Mouse (Mus musculus): ENCODE results near the gene Usp47.

Usp47 gene

DNA sequence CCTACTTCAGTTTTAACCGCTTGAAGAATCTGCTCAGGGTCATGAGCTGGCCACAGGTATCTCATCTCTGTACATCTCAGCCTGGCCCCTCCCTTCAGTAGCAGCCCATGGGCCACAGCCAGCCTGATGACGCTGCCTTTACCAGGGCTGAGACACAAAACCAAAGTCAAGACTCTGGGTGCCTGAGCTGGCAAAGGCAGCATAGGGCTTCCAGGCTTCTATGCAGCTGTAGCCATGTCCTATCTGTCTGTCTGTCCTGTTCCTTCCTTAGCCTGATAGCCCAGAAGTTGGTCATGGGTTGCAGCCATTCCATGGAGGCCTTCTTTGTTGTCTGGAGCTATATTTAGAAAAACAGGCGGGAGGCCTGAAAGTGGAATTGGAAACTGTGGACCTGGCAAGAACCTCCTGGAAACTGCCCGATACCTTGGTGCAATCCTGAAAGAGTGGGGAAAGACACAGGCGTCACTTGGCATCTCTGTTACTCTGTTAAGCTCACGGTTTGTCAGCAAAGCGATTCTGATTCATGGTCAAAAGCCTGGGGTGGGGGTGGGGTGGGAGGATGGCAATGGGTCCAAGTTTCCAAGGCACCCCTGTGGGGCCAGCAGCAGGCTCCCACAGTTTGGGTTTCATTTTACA lies 102.4 kb downstream of the Usp47 start:
- DNase-seq, result no peak

DNA sequence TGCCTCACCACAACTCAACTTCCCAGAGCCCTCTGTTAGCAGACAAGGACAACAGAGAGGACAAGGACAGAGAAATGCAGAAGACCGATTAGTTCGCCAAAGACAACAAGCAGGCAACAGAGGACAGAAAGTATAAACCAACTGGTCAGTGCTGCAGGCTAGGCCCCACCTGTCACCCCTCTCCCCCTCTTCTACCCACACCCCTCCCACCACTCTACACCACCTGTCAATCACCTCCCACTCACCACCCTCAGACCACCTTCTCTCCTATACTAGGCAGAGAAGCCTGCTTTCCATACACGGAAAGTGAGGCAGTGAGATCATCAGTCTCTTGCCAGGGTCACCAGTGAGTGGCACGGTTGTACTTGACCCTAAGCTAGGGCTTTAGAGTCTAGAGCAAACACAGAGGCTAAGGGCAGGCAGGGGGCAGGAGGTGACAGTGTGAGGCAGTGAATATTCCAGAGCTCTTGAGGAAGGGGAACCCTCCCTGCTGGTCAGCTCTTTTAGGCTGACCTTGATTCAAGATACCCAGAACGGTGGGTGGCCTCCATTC lies 103.9 kb downstream of the Usp47 start:
- no peak for DNase-seq

DNA sequence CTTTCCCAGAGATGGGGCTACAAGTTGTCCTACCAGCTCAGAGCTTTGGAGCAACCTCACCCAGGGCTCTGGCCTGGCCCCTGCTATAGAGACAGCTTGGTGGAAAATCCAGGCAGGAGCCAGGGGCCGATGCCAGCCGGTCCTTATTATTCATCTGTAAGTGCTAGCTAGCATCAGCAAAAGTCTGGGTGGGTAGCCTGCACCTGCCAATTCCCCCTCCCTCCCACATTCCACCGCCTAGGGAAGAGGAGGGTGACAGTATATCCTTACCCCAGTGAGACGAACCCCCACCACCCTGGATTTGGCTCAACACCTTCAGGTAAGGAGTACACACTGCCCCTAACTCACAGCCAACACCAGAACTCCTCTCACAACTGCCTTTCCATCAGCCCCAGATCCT lies 104.7 kb downstream of the Usp47 start:
- no peak for DNase-seq

DNA sequence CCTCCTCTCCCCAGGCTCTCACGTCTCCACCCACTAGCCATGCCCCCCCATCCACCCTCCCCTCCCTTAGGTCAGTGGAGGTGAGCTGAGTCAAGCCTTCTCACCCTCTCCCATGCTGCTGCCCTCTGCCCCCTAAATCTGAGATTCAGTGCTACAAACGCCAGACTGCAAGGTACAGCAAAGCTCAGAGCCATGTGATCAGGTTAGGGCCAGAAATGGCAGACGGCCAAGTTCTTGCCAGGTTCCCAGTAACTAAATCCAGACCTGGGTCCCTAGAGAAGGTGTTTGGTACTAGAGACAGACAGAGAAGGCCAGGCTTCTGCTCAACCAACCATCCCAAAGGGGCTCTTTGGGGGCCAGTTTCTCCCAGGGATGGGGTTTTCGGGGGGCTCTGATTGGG lies 105.5 kb downstream of the Usp47 start:
- DNase-seq, result no peak

DNA sequence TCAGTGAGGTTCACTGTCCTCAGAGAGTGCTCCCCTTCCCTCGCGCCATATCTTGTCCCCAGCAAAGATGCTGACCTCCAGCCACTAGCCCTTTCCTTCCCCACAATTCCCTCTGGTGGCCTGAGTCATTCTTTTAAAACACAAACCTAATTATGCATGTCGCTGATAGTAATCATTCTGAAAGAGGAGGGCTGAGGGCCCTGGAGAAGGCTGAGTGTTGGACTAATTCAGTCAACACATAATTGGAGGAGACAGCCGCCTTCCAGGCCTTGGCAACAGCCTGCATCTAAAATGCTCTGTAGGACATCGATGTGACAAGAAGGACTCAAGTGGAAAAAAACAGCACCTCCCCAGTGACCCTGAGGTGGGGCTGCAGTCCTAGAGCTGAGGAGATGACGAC lies 106.5 kb downstream of the Usp47 start:
- no peak for DNase-seq

DNA sequence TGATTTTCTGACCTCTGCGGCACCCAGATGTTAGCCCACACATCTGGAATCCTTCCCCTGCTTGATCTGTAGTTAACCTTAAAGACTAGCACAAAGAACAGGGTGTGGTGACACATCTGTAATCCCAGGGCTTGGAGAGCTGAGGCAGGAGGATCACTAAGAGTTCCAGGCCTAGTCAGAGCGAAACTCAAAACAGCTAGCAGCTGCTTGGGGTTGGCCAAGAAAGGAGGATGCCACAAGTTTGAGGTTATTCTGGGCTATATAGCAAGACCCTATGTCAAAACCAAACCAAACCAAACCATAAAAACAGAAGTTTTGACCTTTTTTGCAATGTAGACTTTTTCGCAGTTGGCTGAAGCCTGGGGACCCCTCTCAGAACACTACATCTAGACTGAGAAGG lies 107.4 kb downstream of the Usp47 start:
- no peak for DNase-seq

DNA sequence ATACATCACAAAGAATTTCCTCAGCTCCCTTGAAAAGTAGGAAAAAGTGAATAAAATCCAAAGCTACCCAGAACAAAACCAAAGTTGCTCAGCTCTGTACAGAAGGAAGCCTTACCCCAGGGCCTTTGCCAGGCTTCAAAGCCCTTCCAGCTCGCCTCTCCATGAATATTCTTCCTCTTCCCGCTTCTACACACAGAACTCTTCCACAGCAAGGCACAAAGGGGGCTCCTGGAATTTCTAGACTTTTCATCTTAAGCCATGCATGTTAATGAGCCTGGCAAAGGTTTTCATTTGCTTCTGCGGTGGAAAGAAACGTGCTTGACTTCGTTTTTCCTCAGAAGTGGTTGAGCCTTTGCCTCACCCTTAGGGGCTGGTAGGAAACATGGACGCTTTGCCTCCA lies 108.7 kb downstream of the Usp47 start:
- DNase-seq, result no peak

DNA sequence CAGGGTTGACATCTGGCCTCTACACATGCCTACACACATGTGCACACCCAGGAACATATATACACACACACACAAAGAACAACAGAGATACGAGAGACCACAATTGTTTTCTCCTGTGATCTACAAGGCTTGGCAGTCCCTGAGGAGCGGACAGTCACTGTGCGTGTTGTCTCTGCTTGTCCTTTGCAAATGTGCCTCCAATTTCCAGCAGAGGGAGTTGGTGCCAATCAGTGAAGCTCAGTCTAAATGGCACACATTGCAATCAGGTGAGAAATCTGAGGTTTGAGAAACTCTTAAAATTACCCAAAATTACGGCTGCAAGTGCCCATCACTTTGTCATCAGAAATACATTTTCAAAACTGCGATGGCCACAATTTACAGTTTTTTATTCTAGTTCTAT lies 110.0 kb downstream of the Usp47 start:
- no peak for DNase-seq

DNA sequence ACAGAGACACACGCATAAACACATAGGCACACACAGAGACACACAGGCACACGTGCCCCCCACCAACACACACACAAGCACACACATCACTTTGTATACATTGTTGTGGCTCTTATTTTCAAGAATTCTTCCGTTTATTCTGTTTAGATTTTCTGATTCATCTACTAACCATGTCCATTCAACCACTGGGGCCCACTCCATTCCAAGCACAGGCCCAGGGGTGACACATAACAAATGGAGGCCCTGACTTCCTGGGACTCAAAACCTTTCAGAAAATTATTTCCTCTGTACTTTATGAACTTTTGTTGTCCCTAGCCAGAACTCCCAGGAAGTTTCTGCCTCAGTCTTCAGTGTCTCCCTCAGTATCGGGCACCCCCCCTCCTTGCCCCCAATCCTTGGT lies 111.9 kb downstream of the Usp47 start:
- no peak for DNase-seq

DNA sequence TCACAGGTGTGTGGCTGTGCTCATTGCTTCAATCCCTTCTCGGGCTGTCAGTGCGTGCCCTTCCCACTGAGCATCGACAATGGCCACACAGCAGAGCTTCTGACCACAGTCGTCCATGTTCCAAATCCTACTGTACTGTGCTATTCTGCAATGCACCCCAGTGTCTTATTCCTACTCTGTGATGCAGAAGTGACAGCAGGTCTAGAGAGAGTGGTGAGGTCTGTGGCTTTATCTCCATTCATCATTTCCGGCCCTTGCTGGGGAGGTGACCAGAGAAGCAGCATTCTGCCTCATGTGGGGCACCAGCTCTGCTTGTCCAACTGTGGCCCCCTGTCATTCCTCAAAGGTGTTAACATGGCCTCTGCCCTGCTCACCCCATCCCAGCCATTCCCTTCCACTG lies 113.2 kb downstream of the Usp47 start:
- no peak for DNase-seq

DNA sequence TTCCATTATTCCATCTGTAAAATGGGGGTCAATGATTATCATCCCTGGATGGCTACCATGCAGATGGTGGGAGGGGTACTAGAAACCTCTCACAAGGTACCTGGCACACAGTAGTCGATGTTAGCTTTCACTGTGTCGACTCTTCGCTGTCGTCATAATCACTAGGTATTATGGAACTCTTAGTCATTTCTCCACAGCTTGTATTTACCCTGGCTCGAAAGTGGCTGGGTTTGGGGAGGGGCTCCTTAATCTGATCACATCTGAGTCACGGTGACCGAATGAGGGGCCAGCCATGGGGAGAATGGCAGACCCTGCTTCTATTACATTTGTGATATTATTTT lies 114.8 kb downstream of the Usp47 start:
- DNase-seq, result no peak

DNA sequence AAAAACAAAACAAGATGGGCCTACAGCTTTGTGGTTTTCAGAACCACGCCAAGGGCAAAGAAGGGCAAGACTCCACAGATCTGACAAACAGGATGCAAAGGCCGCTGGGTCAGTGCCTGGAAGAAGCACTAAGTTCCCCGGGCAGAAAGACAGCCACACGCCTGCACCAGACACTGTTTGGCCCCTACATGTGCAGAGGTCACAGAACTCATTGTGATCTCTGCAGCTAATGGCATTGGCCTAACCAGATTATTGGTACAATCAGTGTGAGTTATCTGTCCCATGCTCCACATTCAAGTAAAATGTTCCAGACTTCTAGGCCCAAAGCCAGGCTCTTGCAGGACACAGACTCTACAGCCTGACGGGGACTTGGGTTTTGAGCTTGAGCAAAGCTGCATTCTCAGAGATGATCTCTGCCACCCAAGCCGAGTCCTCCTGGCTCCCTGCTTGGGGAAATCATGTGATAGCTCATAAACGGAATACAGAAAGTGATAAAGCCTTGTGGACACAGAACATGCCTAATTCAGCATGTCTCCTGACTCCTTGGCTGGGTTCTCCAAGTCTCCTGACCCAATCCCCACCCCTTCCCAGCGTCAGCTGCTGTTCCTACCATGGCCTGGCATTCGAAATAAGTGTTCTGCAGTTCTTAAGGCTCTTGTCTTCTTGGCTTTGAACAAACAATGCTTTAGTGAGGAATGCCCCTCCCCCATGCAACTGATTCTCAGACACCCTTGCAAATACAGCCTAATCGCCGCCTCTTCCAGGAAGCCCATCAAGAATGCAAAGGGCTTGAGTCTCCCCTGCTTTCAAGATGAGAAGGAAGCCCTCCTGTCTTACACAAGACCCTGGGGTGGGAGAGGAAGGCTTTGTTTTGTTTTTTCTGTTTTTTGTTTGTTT lies 115.5 kb downstream of the Usp47 start:
- DNase-seq, result peak; percentile 72

DNA sequence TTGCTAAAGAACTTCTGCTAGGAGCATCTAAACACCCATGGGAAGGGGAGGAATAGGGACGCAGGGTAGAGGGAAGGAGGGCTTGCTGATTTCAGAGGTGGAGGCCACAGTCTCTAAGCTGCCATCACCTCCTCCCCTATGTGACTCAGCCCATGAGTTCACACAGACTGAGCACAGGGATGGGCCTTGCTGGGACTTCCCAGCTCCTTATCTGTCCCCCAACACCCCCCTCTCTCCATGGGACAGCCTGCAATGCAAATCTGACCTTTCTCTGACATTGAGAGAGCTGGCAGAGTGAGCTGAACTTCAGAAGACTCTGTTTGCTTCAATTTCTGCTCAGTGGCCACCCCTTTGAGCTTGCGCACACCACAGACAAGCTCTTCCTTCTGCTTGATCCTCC lies 117.4 kb downstream of the Usp47 start:
- DNase-seq, result no peak

DNA sequence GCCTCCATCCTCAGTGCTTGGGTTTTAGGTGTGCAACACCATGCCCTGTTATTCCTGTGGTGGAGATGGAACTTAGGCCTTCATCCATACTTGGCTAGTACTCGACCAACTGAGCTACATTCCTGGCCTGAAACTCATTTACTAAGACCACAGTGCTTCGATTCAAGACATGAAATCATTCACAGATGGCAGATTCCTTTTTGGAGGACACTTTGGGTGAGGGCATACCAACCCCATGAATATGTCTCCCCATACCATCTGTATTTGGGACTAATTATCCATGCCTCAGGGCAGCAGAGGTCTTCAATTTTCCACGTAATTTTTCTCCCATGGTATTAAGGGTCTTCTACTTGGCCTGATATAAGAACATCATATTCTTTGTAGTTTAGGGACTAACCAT lies 119.3 kb downstream of the Usp47 start:
- DNase-seq, result no peak

DNA sequence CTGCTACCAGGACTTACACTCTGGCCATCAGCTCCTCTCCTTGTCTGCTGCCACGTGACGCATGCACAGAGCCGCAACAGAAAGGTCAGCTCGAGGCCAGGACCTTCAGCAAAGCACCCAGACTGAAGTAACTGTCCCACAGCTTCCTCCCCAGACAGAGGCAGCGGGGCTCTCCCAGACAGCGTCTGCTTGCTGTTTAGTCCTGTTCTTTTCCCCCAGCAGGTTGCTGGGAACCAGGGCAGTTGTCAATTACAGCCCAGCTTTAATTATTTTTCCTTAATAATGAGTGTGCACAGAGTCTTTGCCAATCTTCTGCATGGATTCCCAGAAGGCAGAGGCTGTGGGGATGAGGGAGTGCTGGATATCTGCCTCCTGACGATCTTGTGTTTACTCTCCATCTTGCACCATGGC lies 119.8 kb downstream of the Usp47 start:
- no peak for DNase-seq

DNA sequence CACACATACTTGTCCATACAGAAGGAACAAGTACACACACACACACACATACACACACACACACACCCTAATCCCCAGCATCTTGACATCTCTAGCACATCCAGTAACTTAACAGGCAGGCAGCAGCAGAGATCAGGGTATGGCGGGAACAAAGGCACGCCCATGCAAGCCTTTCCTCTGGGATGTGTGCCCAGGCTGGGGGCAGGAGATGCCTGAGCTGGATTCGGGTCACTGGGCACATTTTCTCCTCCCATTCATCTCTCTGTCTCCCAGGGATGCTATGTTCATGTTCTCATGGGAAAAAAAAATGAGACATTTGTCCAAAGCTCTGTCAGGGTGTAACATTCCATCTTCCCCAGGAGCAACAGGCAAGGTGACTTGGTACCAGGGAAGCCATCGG lies 120.7 kb downstream of the Usp47 start:
- no peak for DNase-seq

DNA sequence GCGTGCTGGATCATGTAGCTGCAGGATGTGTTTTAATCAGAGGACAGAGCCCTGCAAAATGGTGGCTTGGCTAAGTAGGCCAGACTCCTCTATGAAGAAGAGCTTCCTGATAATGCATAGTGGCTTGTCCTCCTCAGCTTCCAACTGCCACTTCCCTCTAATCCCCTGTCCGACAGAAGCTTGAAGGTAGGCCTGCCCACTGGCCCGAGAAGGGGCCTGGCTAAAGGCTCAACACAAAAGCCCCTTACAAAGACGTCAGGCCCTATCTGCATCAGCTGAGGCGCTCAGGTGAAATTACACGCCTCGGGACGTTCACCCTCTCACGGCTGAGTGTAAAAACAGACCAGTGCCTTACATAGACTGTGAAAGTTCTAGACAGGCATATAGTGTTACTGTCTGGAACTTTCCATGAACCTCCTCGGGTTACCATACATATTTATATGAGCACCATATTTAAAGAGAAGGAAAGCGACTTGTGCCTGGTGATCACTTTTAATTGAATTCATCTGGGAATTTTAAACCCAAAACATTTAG lies 121.4 kb downstream of the Usp47 start:
- DNase-seq, result no peak

DNA sequence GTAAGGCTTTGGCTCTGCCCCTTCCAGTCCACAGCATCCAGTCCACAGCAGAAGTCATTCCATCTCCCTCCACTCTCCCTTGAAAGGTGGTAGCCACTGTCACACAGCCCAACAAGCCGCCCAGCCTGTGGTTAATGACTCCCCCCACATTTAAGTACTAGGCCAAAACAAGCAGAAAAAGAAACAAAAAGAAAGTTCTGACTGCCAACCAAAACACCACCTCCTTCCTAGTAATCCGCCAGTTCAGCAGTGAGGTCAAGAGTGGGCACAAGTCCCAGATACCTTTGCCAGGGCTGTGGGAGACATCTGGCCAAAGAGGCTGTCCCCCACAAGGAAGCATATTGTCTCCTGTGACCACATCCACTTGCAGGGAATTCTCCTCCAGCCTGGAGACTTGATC lies 124.7 kb downstream of the Usp47 start:
- DNase-seq, result no peak

DNA sequence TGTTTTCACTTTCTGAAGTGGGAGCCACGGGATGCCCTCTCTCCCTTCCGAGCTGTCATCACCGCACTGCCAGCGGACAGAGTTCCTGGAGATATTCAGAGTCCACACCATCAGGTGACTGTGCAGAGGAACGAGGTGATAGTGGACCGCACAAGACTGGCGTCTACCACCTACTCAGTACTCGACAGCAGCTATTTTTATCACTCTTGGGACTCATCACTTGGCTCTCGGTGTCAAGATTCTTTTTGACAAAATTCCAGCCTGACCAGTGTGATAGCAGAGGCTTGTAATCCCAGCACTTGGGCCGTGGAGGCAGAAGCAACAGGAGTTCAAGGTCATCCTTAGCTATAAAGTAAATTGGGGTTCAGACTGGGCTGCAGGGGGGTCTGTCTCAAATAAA lies 125.8 kb downstream of the Usp47 start:
- no peak for DNase-seq

DNA sequence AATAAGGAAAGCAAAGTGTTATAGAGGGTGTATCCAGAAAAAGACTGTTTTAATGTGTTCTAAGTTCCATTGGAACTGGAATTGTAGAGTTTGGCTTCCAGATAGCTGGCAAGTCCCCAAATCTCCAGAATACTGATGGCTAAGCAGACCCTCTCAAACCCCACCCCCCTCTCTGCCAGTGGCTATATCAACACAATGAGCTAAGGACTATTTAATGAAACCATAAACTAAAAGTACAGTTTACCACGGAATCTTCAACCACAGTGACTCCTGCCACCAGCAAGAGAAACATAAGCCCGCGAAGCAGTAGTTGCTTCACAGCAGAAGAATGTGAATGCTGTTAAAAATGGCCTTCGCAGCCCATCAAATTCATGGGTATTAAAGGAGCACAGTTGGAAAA lies 131.1 kb downstream of the Usp47 start:
- no peak for DNase-seq

DNA sequence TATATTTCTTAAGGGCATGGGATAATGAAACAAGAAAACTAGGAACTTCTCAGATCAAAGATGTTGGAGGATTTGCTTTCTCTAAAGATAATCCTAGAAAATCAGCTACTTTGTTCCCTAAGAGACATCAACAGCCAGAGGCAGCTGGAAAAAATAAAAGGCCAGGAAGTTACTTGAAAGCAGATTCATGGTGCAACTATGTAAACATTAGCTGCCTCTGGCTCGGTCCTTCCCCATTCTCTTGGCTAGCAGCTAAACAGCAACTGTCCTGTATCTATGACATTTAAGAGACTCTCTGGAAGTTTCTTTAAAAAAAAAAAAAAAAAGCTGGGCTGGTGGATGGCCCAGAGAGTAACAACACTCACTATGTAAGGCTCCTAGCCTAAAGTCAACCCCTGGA lies 131.9 kb downstream of the Usp47 start:
- DNase-seq, result peak; percentile 54

DNA sequence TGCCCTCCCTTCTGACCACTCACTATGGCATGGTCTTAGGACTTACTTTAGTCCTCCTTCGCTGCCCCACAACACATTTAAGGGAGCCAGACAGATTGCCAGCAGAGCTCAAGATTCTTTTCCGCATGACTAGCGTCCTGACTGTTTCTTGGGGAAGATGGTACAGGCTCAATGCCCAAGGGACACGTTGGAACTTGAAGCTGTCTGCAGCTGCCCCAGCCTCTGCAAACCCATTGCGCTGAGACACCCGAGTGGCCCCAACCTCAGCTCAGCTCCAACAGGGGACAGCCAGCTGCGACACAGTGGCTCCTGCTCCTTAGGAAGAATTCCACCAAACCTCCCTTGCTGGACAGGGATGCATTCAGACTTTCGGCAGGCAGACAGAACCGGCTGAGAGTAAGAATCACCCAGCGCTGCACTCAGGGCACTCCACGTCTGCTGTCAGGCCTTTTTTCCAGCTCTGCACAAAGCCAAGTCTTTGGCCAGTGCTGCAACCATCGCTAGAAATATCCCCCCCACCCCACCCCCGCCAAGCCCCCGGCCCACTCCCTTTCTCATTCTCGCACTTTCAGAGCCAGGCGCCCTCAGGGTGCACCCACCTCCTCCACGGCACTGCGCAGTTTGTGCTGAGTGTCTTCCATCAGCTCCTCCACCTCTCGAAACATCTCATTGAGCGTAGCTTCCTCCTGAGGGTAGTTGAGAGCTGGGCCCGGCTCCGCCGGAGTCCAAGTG lies 134.4 kb downstream of the Usp47 start:
- DNase-seq, result no peak

DNA sequence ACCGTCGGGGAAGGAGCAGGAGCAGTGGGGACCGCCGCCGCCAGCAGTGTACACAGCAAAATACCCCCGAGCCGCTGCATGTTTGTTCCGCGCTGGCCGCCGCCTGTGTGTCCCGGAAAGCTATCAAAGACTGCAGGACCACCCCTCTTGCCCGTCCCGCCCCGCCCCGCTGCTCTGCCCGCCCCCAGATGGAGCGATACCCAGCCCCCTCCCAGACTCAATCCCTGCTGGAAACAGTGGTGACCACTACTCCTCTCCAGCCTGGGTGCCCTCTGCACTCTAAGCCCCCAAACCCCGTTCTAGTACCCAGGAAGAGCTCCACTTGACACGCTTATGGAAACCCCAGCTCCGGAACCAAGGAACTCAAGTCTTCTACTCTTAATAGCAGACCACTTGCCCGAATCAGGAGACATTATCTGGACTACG lies 135.0 kb downstream of the Usp47 start:
- no peak for DNase-seq
